Mouse (Mus musculus): ENCODE results near the gene Ptpa.

GRCm38 (mm10) chr2:30463341-30463761 lies 47.5 kb downstream of the Ptpa start:
- TF ChIP-seq CTCF (IDR thresholded peaks at IDR 0.05) (no peak), EP300 (IDR thresholded peaks at IDR 0.05) (no peak)

Measured in lung, postnatal 0 days (tissue).